Mouse (Mus musculus): ENCODE measurements around the gene Gm572. TPM values are rescaled to one million over a fixed set of nuclear protein-coding genes. Genes with fewer than 3 reads are reported as not detected.

Gm572 gene
- polyA plus RNA-seq, 2 experiments, result 0.11 TPM; not detected in 1

DNA sequence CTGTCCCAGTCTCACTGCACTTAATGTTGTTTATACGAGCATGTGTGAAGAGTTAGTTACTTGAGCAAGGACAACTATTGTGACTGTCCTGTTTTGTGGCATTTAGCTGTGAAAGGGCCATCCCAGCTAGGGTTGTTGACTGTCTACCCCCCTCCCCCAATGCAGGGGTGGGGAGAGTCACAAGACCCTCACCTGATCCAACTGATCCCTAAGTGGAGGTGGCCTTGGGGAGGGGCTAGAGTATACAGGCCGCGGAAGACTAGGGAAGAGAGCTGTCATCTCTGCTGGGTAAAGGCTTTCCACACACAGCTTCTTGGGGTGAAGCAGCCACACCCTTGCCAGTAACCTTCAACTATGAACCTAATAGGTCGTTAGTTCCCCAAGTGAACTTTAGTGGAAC, 42.8 kb upstream of the Gm572 start:
- DNase-seq (ENCODE audit: low spot score) (no peak), ATAC-seq (ENCODE audit: low FRiP score, low read depth) (no peak)
- H3K27me3 ChIP-seq (ENCODE audit: control insufficient read depth, insufficient read depth, low read length), result no peaks in the 10 kb centered on the region
- H3K4me2 ChIP-seq (replicated peaks; ENCODE audit: low read depth, low read length, severe bottlenecking), result no peak overlapping the region
- WGBS, result 91% methylated on average over 4 of the region's 4 CpGs
- H3K4me3 ChIP-seq (replicated peaks; ENCODE audit: low read length), result no peak overlapping the region
- no peaks in the 10 kb centered on the region for H3K4me1 ChIP-seq (ENCODE audit: control insufficient read depth, insufficient read depth, low read length)
- H3K27ac ChIP-seq (replicated peaks; ENCODE audit: low read depth, low read length), result no peak overlapping the region
- H3K36me3 ChIP-seq (ENCODE audit: control insufficient read depth, insufficient read depth, low read length), result peaks cover 36% of the 10 kb centered on the region
- H3K9me3 ChIP-seq (ENCODE audit: control insufficient read depth, low read length), result no peaks in the 10 kb centered on the region
- TF ChIP-seq POLR2A (IDR thresholded peaks at IDR 0.05; ENCODE audit: borderline replicate concordance, extremely low read depth, insufficient read depth, insufficient read length), result no peak
- no peak overlapping the region for H3K9ac ChIP-seq (ENCODE audit: low read depth, low read length, severe bottlenecking)

DNA sequence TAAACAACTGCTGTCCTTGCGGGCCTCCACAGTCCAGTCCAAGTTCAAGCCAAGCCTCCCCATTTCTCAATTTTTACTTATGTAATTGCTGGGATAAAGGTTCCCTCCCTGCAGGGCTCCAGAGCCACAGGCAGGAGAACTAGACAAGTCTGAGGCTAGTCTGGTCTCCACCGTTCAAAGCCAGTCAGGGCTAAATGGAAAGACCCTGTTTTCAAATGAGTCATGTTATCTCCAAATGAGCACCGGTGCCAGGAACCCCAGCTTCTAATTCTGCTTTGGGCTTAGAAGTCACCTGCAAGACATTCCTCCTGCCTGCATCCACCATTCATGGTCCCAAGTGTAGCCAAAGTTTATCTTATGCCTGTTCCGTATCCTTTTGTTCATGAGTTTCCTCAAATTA, 41.2 kb upstream of the Gm572 start:
- Histone ChIP-seq H3K27ac (replicated peaks; ENCODE audit: low read depth, low read length) (no peak overlapping the region), H3K9ac (ENCODE audit: low read depth, low read length, severe bottlenecking) (no peak overlapping the region), H3K4me2 (replicated peaks; ENCODE audit: low read depth, low read length, severe bottlenecking) (no peak overlapping the region), H3K27me3 (ENCODE audit: control insufficient read depth, insufficient read depth, low read length) (no peaks in the 10 kb centered on the region), H3K4me1 (ENCODE audit: control insufficient read depth, insufficient read depth, low read length) (no peaks in the 10 kb centered on the region), H3K9me3 (ENCODE audit: control insufficient read depth, low read length) (no peaks in the 10 kb centered on the region), H3K4me3 (replicated peaks; ENCODE audit: low read length) (no peak overlapping the region), H3K36me3 (ENCODE audit: control insufficient read depth, insufficient read depth, low read length) (peaks cover 22% of the 10 kb centered on the region)
- 84% methylated on average over 4 of the region's 4 CpGs for WGBS
- TF ChIP-seq POLR2A (IDR thresholded peaks at IDR 0.05; ENCODE audit: borderline replicate concordance, extremely low read depth, insufficient read depth, insufficient read length), result no peak
- no peak for ATAC-seq (ENCODE audit: low FRiP score, low read depth)
- no peak for DNase-seq (ENCODE audit: low spot score)

DNA sequence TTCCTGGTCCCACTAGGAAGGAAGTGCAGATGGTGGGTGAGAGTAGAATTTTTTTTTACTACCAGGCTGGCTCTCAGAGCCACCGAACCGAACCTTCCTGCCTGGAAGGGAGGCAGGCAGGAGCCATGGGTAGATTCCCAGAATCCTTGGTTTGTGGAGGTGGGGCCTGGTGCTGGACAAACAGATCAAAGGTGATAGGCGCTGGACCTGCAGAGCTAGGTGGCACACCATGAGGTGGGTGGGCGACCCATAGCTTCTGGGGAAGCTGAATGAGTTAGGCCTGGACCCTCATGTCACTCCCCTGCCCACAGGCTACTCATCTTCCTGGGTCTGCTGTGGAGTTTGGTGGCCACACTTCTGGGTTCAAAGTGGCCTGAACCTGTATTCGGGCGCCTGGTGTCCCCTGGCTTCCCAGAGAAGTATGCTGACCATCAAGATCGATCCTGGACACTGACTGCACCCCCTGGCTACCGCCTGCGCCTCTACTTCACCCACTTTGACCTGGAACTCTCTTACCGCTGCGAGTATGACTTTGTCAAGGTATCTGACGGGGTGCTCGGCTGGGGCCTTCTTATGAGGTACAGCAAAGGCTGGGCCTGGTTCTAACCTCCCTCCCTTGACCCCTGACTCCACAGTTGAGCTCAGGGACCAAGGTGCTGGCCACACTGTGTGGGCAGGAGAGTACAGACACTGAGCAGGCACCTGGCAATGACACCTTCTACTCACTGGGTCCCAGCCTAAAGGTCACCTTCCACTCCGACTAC, 40.6 kb upstream of the Gm572 start, which contains the start of gene Masp2:
Gene Masp2 (plus strand): TSS at position 198 of the 764 bp plus-strand sequence.
- DNase-seq (ENCODE audit: low spot score), result no peak
- ATAC-seq (ENCODE audit: low FRiP score, low read depth), result no peak
- Histone ChIP-seq H3K27ac (replicated peaks; ENCODE audit: low read depth, low read length) (no peak within 1 kb of the TSS), H3K4me3 (replicated peaks; ENCODE audit: low read length) (no peak within 1 kb of the TSS), H3K4me1 (ENCODE audit: control insufficient read depth, insufficient read depth, low read length) (no peaks in the 10 kb centered on the region), H3K36me3 (ENCODE audit: control insufficient read depth, insufficient read depth, low read length) (peaks cover 17% of the 10 kb centered on the region), H3K27me3 (ENCODE audit: control insufficient read depth, insufficient read depth, low read length) (no peaks in the 10 kb centered on the region), H3K9me3 (ENCODE audit: control insufficient read depth, low read length) (no peaks in the 10 kb centered on the region), H3K9ac (ENCODE audit: low read depth, low read length, severe bottlenecking) (no peak within 1 kb of the TSS), H3K4me2 (replicated peaks; ENCODE audit: low read depth, low read length, severe bottlenecking) (no peak within 1 kb of the TSS)
- WGBS, result 89% methylated on average over 14 of the region's 14 CpGs
- TF ChIP-seq POLR2A (IDR thresholded peaks at IDR 0.05; ENCODE audit: borderline replicate concordance, extremely low read depth, insufficient read depth, insufficient read length), result no peak

- Histone ChIP-seq H3K4me3 (replicated peaks; ENCODE audit: low read length) (no peak overlapping the region), H3K9me3 (ENCODE audit: control insufficient read depth, low read length) (no peaks in the 10 kb centered on the region), H3K4me1 (ENCODE audit: control insufficient read depth, insufficient read depth, low read length) (no peaks in the 10 kb centered on the region), H3K9ac (ENCODE audit: low read depth, low read length, severe bottlenecking) (no peak overlapping the region), H3K27ac (replicated peaks; ENCODE audit: low read depth, low read length) (no peak overlapping the region), H3K36me3 (ENCODE audit: control insufficient read depth, insufficient read depth, low read length) (peaks cover 9% of the 10 kb centered on the region), H3K27me3 (ENCODE audit: control insufficient read depth, insufficient read depth, low read length) (no peaks in the 10 kb centered on the region), H3K4me2 (replicated peaks; ENCODE audit: low read depth, low read length, severe bottlenecking) (no peak overlapping the region)
- no peak for ATAC-seq (ENCODE audit: low FRiP score, low read depth)
- no peak for TF ChIP-seq POLR2A (IDR thresholded peaks at IDR 0.05; ENCODE audit: borderline replicate concordance, extremely low read depth, insufficient read depth, insufficient read length)
- no peak for DNase-seq (ENCODE audit: low spot score)
- 68% methylated on average over 10 of the region's 10 CpGs for WGBS
These were observed 39.6 kb upstream of the Gm572 start for GRCm38 (mm10) chr4:148603376-148604139.

- DNase-seq (ENCODE audit: low spot score) (no peak), ATAC-seq (ENCODE audit: low FRiP score, low read depth) (no peak)
- H3K4me1 ChIP-seq (ENCODE audit: control insufficient read depth, insufficient read depth, low read length), result no peaks in the 10 kb centered on the region
- H3K27me3 ChIP-seq (ENCODE audit: control insufficient read depth, insufficient read depth, low read length), result no peaks in the 10 kb centered on the region
- peaks cover 3% of the 10 kb centered on the region; the same call in 1 of the 2 replicates for H3K36me3 ChIP-seq (ENCODE audit: control insufficient read depth, insufficient read depth, low read length)
- no peak for TF ChIP-seq POLR2A (IDR thresholded peaks at IDR 0.05; ENCODE audit: borderline replicate concordance, extremely low read depth, insufficient read depth, insufficient read length)
- H3K9ac ChIP-seq (ENCODE audit: low read depth, low read length, severe bottlenecking), result no peak overlapping the region
- WGBS, result 70% methylated on average over 7 of the region's 7 CpGs
- H3K9me3 ChIP-seq (ENCODE audit: control insufficient read depth, low read length), result no peaks in the 10 kb centered on the region
- H3K27ac ChIP-seq (replicated peaks; ENCODE audit: low read depth, low read length), result no peak overlapping the region
- H3K4me3 ChIP-seq (replicated peaks; ENCODE audit: low read length), result no peak overlapping the region
- no peak overlapping the region for H3K4me2 ChIP-seq (replicated peaks; ENCODE audit: low read depth, low read length, severe bottlenecking)
These were observed 39.0 kb upstream of the Gm572 start for GRCm38 (mm10) chr4:148604141-148604540.
